Mouse (Mus musculus): ENCODE data around the gene Anln.
"Not testable (repeated sequence)": the region's sequence is repeated elsewhere in the genome, so short reads cannot be mapped to it uniquely, and the experiment has no call there.

DNA sequence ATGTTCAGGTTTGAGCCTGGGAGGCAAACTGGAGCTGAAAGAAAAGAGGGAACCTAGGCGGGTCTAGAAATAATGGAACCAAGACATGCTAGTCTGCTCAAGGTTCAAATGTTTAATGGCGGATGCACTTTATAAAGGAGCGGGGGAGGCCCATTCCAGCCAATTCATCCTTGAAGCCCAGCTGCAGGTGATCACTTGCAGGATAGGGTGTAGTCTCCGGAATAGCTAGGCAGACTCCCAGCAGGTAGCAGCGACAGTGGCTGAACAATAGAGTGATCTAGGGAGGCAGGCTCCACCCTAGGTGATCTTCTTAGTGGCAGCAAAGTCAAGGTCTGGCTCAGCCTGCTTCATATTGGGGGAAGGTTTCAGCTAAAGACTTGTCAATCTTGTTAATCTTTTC lies 72.9 kb downstream of the Anln start:
- TF ChIP-seq CTCF (IDR thresholded peaks at IDR 0.05; ENCODE audit: control insufficient read depth, insufficient read depth, low read length); POLR2A (IDR thresholded peaks at IDR 0.05; ENCODE audit: borderline replicate concordance, control insufficient read depth, low read depth, low read length): not testable (repeated sequence)

Data from bone marrow, adult 2 months (tissue).